Mouse (Mus musculus) megakaryocyte progenitor cell, adult 5-6 weeks (primary cell): ENCODE measurements around the gene Sv2a. TPM values are rescaled to one million over a fixed set of nuclear protein-coding genes. Genes with fewer than 3 reads are reported as not detected.

ENCODE experiments used
- ATAC-seq: replicated peaks from 2 replicates; pipeline ENCODE4 v1.8.0; 2016; ENCODE audit warnings: mild to moderate bottlenecking, moderate TSS enrichment, inconsistent platforms; ENCODE audit not compliant: poor library complexity
- total RNA-seq, 2 experiments: library from RNA; stranded (forward) in 1 of 2; stranded (reverse) in 1 of 2; fragments of 157-497, 149-512 nt in 1 of 2; fragments of 200-1000 nt in 1 of 2; gene quantifications; 2 replicates each; pipeline versions ENCODE4 v1.2.3 to v1.2.4; 2015 to 2017

Sv2a gene
- total RNA-seq, 2 experiments from 2014 or later = 0.21 to 0.49 TPM

DNA sequence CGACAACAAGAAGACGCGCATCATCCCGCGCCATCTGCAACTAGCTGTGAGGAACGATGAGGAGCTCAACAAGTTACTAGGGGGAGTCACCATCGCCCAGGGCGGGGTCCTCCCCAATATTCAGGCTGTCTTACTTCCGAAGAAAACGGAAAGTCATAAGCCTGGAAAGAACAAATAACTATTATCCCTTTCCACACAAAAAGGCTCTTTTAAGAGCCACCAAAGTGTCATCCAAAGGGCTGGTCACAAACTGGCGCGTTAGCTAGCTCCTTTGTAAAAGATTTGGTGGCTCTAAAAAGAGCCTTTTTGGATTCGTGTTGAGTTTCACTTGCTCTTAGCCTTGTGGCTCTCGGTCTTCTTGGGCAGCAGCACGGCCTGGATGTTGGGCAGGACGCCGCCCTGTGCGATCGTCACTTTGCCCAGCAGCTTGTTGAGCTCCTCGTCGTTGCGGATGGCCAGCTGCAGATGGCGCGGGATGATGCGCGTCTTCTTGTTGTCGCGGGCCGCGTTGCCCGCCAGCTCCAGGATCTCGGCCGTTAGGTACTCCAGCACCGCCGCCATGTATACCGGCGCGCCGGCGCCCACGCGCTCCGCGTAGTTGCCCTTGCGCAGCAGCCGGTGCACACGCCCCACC lies 39.3 kb downstream of the Sv2a start:
- ATAC-seq = peak; percentile 24

DNA sequence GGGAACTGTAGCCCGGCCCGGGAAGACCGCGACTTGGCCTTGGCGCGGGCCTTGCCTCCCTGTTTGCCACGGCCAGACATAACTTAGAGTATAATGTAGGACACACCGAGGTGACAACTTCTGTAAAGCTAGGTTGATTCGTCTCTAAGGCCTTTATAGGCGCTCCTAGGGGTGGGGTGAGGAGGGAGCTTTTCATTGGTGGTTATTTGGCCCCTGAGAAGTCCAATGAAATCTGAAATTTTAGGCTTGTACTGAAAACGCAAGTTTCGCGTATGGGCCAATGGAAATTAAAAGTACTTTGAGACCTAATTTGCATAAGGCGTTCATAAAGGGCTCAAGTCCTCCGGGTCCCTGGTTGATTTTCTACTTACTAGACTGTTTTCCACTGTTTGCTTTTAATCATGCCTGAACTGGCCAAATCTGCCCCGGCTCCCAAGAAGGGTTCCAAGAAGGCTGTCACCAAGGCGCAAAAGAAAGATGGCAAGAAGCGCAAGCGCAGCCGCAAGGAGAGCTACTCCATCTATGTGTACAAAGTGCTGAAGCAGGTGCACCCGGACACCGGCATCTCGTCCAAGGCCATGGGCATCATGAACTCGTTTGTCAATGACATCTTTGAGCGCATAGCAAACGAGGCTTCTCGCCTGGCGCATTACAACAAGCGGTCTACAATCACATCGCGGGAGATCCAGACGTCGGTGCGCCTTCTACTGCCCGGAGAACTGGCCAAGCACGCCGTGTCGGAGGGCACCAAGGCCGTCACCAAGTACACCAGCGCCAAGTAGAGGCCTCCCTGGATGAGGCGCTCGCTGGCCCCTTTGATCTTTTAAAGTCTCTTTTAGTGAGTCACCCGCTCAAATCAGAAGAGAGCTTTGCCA lies 40.1 kb downstream of the Sv2a start, which contains the start of the genes Hist2h2ac and Hist2h2be:
Gene Hist2h2ac (minus strand): TSS at position 116 of the 875 bp plus-strand sequence.
Gene Hist2h2be (plus strand): TSS at position 355 of the 875 bp plus-strand sequence.
- ATAC-seq = peak; percentile 76

DNA sequence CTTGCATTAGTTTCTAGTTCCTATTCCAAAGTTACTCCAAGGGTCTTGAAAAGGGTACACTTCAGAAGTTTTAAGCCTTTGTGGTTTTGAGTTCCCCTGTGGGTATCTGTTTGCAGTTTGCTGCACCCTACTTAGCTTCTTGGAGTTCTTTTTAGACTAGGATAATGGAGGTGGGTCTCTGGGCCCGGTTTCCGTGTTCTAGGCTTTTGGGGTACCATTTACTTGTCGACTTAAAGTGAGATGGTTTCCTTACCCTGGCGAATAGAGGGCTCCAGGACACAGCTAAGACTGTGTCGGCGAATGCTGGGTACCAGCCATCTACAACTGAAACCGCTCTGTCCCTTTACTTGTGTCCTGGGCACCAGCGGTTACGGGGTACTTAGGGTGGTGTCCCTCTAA lies 40.7 kb downstream of the Sv2a start:
- no peak for ATAC-seq

DNA sequence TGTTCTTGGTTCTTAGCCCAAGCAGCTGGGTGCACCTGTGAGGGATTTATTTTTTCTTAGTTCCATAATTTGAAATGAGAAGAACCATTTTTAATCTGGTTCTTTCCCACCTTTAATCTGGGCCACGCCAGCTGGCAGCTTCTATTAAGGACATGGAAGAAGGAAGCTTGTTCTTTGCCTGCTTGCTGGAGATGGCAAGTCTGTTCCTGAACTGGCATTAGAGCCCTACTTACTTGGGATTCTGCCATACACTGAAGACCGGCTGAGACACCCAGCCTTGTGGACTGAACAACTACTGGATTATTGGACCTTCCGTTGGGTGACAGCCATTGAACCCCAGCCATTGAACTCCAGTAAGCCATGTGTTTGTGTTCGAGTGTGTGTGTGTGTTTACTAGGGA lies 41.8 kb downstream of the Sv2a start:
- ATAC-seq = no peak

DNA sequence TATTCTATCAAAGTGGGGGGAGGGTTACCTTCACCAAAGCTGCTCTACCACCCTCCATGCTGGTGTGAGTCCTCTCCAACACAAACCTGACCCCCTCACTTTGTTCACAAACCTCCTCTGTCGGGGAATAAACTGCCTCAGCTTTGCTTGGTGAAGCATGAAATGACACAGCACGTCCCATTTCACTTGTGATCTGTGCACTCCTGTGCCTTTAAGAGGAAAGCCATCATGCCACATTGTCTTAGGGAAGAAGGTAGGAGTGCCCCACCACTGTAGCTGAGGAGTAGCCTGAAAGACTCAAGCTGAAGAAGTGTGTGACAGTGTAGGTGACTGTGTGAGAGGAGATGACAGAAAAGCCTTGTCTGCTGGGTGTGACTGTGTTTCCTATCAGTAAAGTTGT lies 44.5 kb downstream of the Sv2a start:
- ATAC-seq = no peak

DNA sequence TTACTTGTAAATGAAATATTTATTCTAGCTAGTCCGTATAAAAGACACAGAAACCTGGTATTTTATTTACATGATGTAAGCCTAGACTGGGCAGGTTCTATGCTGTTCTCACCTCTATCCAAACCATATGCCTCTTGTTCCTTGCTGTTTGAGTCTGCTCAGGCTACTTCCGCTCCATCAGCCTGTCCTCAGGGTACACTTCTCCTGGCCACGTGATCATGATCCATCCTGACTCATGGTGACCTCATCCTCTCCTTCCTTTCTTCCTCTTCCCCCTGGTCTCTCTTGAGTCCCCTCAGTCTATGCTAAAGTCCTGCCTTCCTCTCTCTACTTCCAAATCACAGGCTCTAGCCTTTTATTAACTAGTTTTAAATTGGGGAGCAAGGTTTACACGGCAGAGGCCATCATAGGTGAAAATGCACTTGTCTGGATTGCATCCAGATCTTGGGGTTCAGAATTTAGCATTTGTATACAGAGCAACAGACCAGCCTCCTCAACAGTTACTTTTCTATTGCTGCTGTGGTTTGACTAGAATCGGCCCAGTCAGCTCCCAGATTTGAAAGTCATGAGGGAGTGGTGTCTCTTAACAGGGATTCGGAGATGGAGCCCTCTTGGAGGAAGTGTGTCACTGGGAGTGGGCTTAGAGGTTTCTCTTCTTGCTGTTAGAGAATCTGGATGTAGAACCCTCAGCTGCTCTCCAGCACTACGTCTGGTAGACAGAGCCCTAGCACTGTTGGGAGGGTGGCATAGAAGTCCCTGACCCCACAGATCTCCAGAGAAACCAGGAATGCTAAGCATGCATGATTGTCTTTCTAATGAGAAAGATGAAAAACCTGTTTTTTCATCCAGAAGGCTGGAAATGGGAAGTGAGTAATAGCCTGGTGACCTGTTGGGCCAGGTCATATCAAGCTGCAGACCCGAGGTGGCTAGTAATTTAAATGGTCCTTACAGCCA lies 46.0 kb downstream of the Sv2a start:
- peak; percentile 66 for ATAC-seq

DNA sequence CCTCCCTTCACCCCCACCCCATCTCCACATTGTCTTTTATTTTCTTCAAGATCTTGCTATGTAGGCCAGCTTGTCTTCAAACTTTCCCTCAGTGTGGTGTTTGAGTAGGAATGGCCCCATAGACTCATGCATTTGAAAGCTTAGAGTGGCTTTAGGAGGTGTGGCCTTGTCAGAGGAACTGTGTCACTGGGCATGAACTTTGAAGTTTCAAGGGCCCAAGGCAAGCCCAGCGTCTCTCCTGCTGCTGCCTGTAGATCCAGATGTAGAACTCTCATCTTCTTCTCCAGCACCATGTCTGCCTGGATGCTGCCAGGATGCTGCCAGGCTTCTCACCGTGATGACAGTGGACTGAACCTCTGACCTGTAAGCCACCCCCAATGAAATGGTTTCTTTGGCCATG lies 47.9 kb downstream of the Sv2a start:
- ATAC-seq = no peak

DNA sequence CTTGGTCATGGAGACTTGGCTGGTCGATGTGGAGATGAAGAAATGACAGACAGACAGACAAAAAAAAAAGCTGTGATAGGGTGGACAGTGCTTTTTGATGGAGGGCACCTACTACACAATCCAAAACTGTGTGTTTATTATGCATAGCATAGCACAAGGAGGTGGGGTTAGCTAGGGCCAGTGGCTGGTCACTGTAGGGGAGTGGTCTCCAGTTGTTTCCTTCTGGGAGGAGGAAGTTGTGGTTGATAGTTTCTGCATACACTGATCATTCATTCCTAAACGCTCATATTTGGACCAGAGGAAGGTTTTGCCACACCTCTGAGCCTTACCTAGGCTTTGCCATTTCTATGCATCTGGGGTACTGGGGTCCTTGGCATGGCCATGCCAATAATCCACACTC lies 49.5 kb downstream of the Sv2a start:
- ATAC-seq = peak; percentile 41; the same call in 1 of the 2 replicates

DNA sequence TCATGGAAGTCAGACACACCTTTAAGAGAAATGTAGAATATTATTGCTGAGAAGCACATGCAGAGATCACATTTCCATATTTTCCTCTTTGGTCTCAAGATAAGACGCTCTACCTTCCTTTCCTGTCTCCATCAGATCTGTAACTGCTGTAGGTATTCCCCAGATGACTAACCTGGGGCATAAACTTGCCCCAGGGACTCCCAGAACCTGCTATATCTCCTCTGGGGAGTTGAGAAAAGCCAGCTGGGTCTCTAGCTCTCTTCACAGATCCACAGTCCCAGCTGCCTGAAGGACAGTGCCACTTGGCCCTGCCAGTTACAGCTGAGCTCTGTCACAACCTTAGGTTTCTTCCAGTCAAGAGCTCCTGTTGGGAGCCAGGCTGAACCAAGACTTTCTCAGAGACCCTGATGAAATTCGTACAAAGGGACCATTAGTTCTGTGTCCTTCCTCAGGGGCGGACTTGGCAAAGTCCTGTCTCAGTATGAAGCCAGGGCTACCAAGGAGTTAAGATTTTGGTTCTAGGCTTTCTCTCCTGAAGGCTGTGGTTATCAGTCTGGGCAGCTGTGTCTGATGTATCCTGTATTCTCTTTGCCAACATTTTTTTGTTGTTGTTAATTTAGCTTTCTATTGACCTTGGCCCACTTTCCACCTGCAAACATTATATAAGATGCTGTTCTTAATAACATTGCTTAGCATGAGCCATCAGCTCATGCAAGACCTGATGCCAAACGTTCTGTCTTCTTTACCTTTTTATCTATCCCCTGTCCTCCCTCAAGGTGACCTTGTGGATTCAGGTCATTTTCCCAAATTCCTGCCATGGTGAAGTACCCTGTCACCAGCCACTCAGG lies 50.2 kb downstream of the Sv2a start:
- peak; percentile 40; the same call in 1 of the 2 replicates for ATAC-seq

DNA sequence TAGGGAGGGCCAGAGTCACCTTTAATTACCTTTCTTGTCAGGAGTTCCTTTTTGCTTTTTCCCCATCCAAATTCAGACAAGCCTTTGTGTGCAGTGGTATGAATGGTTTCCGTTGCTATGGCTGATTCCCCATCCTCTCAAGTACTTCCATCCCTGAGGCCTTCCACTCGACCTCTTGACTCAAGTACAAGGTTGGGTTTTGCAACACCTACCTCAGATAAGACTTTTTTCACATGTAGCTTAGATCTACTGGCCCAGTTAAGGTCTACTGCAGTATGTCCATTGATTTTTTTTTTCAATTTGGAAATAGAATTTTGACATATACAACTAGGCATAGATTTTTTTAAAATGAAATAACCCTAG lies 50.8 kb downstream of the Sv2a start:
- ATAC-seq = no peak

DNA sequence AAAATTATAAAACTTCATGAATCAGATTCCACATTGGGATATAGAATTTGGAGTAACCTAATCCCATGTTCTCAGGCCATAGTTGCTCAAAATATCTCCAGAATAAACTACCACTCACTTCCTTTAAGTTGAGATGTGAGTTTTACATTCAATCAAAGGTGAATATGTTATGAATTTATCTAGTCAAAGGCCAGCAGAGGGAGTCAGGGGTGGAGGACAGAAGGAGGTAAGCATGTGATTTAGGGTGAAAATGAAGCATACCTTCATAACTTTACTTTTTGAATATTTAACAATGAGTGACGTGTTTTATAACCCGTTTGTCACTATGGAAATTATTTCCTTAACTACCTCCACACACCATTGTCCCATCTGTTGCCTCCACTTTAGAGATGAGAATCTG lies 54.0 kb downstream of the Sv2a start:
- ATAC-seq = no peak

DNA sequence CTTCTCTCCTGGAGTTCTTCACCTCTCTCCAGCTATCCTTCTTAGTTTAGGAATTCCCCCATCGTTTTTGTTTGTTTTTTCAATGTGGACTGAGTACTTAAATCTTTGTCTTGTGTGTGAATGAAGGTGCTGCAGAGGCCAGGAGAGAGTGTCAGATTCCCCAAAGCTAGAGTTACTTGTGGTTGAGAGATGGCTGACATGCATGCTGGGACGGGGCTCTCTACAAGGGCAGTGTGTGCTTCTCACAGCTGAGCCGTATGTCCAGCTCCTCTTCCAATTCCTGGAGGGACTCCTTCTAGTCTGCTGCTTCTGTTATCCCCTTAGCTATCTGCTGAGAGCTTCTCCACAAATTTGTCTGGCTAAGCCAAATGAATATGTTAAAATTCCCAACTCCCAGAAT lies 54.9 kb downstream of the Sv2a start:
- ATAC-seq = no peak

DNA sequence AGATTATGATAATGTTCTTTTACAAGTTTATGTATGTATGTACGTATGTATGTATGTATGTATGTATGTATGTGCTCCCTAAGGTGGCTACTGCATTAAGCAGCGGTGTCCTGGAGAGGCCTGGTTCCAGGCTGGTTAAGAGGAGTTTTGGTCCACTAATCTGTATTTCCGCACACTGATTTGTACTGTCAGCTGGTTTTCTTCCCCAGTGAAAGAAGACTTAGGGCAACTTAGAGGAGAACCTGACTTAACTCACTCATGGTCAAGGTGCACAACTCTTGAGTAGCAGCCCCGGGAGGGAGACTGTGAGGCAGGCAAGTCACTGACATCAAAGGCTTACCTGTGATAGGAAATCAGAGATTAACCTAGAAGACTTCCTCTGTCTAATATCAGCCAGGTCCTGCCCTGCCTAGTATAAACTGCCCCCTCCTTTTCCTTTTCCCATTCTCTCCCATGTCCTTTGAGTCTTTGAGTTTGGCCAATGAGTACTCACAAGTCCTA lies 55.9 kb downstream of the Sv2a start:
- no peak for ATAC-seq

DNA sequence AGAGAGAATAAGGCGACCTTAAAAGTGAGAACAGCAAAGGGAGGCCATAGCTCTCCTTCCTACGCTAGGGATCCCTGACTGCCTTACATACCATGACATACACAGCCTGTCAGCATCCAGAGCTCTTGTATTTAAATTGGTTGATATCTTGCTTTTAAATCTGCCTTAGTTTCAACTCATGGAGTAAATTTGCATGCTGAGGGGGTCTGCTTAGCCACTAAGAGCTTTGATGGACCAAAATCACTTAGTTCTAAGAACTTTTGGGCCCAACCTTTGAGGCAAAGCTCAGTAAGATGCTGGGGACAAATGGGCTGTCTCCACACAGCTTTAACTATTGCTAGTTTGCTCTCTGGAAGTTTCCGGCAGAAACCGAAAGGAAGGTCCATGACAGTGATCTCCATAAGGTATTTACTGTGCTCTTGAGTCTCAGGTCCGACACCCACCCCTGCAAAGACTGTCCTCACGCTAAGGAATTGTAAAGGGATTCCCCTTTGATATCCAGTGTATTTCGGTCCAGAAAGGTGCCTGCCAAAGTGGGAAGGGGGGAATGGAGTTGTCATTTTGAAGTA lies 56.5 kb downstream of the Sv2a start:
- no peak for ATAC-seq

DNA sequence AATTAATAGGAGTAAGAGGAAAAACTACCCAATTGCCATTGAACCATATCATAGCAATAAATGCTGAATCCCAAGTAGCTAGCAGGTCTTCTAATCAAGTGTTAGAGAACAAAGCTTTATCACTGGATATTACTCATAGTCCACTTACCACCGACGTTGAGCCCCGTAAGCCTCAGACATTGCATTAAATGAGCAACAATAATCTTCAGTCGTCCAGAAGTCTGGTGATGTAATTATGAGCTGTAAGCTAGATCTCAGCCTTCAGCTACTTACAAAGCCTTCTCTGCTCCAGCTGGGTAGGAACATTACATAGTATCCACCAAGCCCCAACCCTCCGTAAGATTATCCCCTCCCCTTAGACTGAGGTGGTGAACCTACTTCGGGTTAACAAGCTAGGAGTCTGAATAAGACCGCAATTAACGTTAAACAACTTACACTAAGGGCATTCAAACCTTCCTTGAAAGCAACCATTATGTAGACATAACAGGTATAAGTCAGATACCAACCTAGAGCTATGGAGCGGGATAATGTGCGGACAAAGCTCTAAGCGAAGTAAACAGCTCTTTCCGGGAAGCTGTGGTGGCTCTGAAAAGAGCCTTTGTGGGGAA lies 57.1 kb downstream of the Sv2a start:
- ATAC-seq = 0 out of 2 replicates have a peak, but pooled peaks have one; percentile 2

DNA sequence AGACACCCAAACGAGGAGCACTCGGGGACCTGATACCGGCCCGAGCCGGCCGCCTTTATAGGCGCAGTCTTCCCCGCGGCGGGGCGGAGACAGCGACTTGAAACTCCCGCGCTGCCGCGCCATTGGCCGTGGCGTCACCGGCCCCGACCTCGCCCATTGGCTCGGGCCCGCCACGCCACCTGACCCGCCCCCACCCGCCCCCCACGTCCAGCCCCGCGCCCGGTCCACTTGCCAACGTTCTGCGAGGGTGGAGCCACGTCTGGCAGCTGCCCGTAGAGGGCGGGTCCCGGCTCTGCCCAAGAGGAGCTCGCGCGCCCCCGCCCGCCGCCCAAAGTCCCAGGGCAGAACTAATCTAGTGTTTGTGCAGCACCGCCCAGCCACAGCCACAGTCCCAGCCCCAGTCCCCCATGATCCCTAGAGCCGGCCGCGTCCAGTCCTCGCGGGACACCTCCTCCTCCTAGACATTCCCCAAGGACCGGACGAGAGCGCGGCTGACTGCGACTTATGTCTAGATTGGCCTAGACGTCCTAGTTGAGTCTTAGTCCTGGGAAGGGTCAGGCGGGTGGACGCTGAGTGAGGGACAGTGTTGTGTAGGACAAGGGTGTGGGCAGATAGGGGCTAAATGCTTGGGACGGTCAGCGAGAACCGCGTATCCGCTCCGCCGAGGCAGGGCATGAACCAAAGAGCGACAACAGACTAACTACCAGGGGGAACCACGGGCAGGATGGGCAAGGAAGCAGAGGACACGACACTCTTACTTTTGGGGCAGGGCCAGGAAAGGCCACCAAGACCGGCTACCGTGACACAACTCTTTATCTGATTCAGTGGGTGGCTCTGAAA lies 58.2 kb downstream of the Sv2a start, which contains the start of gene Hist2h3c2:
Gene Hist2h3c2 (minus strand): TSS at position 174 of the 840 bp plus-strand sequence.
- peak; percentile 62 for ATAC-seq

DNA sequence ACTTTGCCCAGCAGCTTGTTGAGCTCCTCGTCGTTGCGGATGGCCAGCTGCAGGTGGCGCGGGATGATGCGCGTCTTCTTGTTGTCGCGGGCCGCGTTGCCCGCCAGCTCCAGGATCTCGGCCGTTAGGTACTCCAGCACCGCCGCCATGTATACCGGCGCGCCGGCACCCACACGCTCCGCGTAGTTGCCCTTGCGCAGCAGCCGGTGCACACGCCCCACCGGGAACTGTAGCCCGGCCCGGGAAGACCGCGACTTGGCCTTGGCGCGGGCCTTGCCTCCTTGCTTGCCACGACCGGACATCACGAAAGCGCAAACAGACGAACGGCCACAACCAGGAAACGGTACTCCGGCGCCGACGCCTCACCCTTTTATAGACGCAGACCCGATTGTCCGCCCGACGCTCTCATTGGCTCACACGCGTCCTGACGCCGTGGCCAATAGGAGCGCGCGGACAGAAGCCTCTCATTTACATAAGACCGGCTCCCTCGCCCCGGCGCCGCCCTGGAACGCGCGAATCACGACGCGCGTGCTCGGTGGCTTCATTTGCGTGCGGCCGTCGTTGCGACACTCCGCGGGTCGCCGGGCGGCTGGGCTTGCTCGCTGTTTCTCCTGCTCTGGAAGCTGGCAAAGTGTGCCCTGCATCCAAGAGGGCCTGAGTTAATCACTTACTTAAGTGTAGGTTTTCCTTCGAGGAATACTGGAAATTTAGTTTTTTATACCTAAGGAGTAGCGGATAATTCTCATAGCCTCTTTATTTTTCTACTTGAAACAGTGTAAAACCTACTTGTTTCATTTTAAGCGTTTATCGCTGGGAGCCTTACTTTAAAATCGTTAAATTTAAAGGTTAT lies 59.2 kb downstream of the Sv2a start, which contains the start of gene Hist2h2aa2:
Gene Hist2h2aa2 (minus strand): TSS at position 328 of the 850 bp plus-strand sequence.
- ATAC-seq = peak; percentile 56
